Mouse (Mus musculus) limb, embryonic 11.5 days (tissue): ENCODE results near the gene Gstt2. TPM values are rescaled to one million over a fixed set of nuclear protein-coding genes. Genes with fewer than 3 reads are reported as not detected.

Source experiments
- ATAC-seq: fragments of 200-750 bp; cut with Nextera tagmentation; 2 replicates; pipeline ENCODE4 v1.8.0; 2017; ENCODE audit warnings: low read depth; ENCODE audit not compliant: insufficient number of reproducible peaks, low FRiP score, low TSS enrichment
- DNase-seq: peaks from one replicate; pipeline ENCODE4 v3.0.0-alpha.2; 2015; ENCODE audit warnings: low spot score
- H3K27ac ChIP-seq: fragments of 300-500 bp; sonication (generic); replicated peaks from 2 replicates; pipeline ENCODE4 v1.5.1; 2014; ENCODE audit warnings: low read depth, mild to moderate bottlenecking, low read length
- H3K27me3 ChIP-seq: fragments of 300-500 bp; sonication (generic); 2 replicates; pipeline ENCODE4 v1.6.1; 2014; ENCODE audit warnings: mild to moderate bottlenecking, low read length, mixed read lengths; ENCODE audit not compliant: control insufficient read depth, insufficient read depth
- H3K36me3 ChIP-seq: fragments of 300-500 bp; sonication (generic); 2 replicates; pipeline ENCODE4 v1.6.1; 2014; ENCODE audit warnings: mild to moderate bottlenecking, low read length, moderate library complexity, mixed read lengths; ENCODE audit not compliant: control insufficient read depth, insufficient read depth
- H3K4me1 ChIP-seq: fragments of 300-500 bp; sonication (generic); 2 replicates; pipeline ENCODE4 v1.6.1; 2014; ENCODE audit warnings: low read length, mixed read lengths; ENCODE audit not compliant: control insufficient read depth, insufficient read depth
- H3K4me2 ChIP-seq: fragments of 300-500 bp; sonication (generic); 2 replicates; pipeline ENCODE4 v1.6.1; 2014; ENCODE audit warnings: low read depth, mild to moderate bottlenecking, moderate library complexity; ENCODE audit not compliant: severe bottlenecking
- H3K4me3 ChIP-seq: fragments of 300-500 bp; sonication (generic); 2 replicates; pipeline ENCODE4 v1.5.1; 2014; ENCODE audit warnings: low read depth, low read length
- H3K9ac ChIP-seq: fragments of 300-500 bp; sonication (generic); 2 replicates; pipeline ENCODE4 v1.6.1; 2014; ENCODE audit warnings: mild to moderate bottlenecking, low read length
- H3K9me3 ChIP-seq: fragments of 300-500 bp; sonication (generic); 2 replicates; pipeline ENCODE4 v1.6.1; 2016; ENCODE audit warnings: low read length; ENCODE audit not compliant: control insufficient read depth
- WGBS: fragments of 180-500 bp; shearing (Covaris S2); extraction: QIAGEN DNeasy Blood & Tissue Kit; methylation state at CpG from one replicate; pipeline ENCODE4 v1.1.7; 2014; 5-methylcytosine and 5-hydroxymethylcytosine counted together
- polyA plus RNA-seq: library from polyadenylated mRNA; unstranded; fragments of >200 nt; fragmentation: Nextera tagmentation; extraction: Ambion mirVana; gene quantifications from 2 replicates; pipeline ENCODE4 v1.2.1, GENCODE M21; 2014

Gstt2 gene
- polyA plus RNA-seq, 1 experiment from 2014 or later: 9.5 TPM

DNA sequence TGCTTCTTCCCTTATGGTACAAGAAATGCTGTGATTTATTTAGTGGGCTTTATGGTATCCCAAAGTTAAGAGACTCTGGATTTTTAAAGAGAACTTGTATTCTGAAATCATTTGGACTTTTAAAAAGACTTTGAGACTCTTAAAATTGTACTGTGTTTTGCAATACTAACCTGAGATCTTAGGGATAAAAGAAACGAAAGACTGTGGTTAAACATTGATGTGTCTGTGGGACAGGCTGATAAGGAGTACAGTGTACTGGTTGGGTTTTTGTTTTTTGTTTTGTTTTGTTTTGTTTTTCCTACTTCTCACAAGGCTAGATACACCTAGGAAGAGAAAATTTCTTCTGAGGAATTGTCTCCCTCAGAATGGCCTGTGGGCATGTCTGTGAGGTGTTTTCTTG is 51.8 kb downstream of the Gstt2 start:
- WGBS: 69% methylated on average over 1 of the region's 1 CpGs

More for the DNA sequence above, 51.8 kb downstream of the Gstt2 start:
- Histone ChIP-seq H3K27ac (no peak overlapping the region), H3K4me1 (no peaks in the 10 kb centered on the region), H3K27me3 (no peaks in the 10 kb centered on the region), H3K9me3 (no peaks in the 10 kb centered on the region), H3K9ac (no peak overlapping the region), H3K4me2 (no peak overlapping the region), H3K4me3 (no peak overlapping the region), H3K36me3 (no peaks in the 10 kb centered on the region)
- ATAC-seq (no peak), DNase-seq (no peak)

Other genes starting within 250 kb of the Gstt2 start
- 0.41 and 0.75 TPM in 2 replicates for gene Ggt5, start 248.1 kb downstream of the Gstt2 start, polyA plus RNA-seq
- gene Susd2, start 193.4 kb downstream of the Gstt2 start, polyA plus RNA-seq: 0.98 and 1.4 TPM in 2 replicates
- gene Cabin1, start 73.1 kb downstream of the Gstt2 start, polyA plus RNA-seq: 28.5 and 30.7 TPM in 2 replicates
- gene Ddt, start 64.0 kb downstream of the Gstt2 start, polyA plus RNA-seq: 100.0 and 107 TPM in 2 replicates
- gene Gm20441, start 56.5 kb downstream of the Gstt2 start, polyA plus RNA-seq: 0.41 TPM in 1 of 2 replicates, not detected in the other
- gene Gstt3, start 56.0 kb downstream of the Gstt2 start, polyA plus RNA-seq: 6.4 and 7.9 TPM in 2 replicates
- 4.4 and 5.5 TPM in 2 replicates for gene Gstt1, start 38.8 kb downstream of the Gstt2 start, polyA plus RNA-seq
- not detected in 2 replicates for gene Gstt4, start 14.9 kb downstream of the Gstt2 start, polyA plus RNA-seq
- gene Mif, start 22.8 kb upstream of the Gstt2 start, polyA plus RNA-seq: 2,626 and 2,699 TPM in 2 replicates
- gene Derl3, start 56.0 kb upstream of the Gstt2 start, polyA plus RNA-seq: 3.8 and 3.9 TPM in 2 replicates
- gene Smarcb1, start 84.2 kb upstream of the Gstt2 start, polyA plus RNA-seq: 260 and 263 TPM in 2 replicates
- 4.5 and 6.2 TPM in 2 replicates for gene Chchd10, start 95.7 kb upstream of the Gstt2 start, polyA plus RNA-seq
- gene Mmp11, start 99.1 kb upstream of the Gstt2 start, polyA plus RNA-seq: 66.1 and 75.2 TPM in 2 replicates
- gene Gm867, start 103.2 kb upstream of the Gstt2 start, polyA plus RNA-seq: 0.31 and 0.35 TPM in 2 replicates
- 0.33 and 0.60 TPM in 2 replicates for gene Vpreb3, start 105.6 kb upstream of the Gstt2 start, polyA plus RNA-seq
- gene Gm5134, start 117.1 kb upstream of the Gstt2 start, polyA plus RNA-seq: 0.10 TPM in 1 of 2 replicates, not detected in the other
- 42.1 and 44.8 TPM in 2 replicates for gene Zfp280b, start 195.2 kb upstream of the Gstt2 start, polyA plus RNA-seq